ENCODE assay signal across 12 mouse cellular contexts in genomic region chr9:75760075-75760474, GRCm38 (mm10). TPM values are rescaled to one million over a fixed set of nuclear protein-coding genes. Genes with fewer than 3 reads are reported as not detected.
DNase-seq lines count a peak whose midpoint lies in the region; TF ChIP-seq lines count a peak whose summit lies in the region.
"Had no signal": no experiment of that assay in that cellular context is flagged by ENCODE, and none has a peak within 500 bp of the region (broad histone marks: within the 10 kb centered on the region; RNA-seq: fewer than 3 reads in every experiment).

No protein-coding gene starts in this region.

- DNase-seq in cerebellum, adult 2 months, result peak in 1 of 2 experiments; percentile 21
- no peak for DNase-seq in cerebellum, adult 8-10 months
- peak; percentile 9 for DNase-seq in kidney, adult 9 months
- DNase-seq in kidney, postnatal 25 days, result no peak
- DNase-seq in thymus, postnatal 0 days (ENCODE audit: low spot score), result peak; percentile 34
- DNase-seq in thymus, postnatal 25 days, result no peak
- DNase-seq in splenic B cell, adult 2 months (ENCODE audit: low read depth, low spot score), result peak; percentile 13
- DNase-seq in left cerebral cortex, postnatal 4 days, result no peak
- DNase-seq: thymus, adult 2 months had no signal

- intact Hi-C loops in left cerebral cortex, postnatal 4 days (cut with DNase I), result loop anchor here (2.0 to 5.0 kb wide), 2 partner anchors 363 to 477 kb away; no protein-coding TSS in a partner anchor

- WGBS in cerebellum, adult 2 months, result 14% methylated on average over 5 of the region's 5 CpGs

- no peak overlapping the region for H3K27ac ChIP-seq in cerebellum, adult 2 months (ENCODE audit: insufficient read depth, low read length)
- H3K27ac ChIP-seq: liver, embryonic 12.5 days had no signal

- H3K4me1 ChIP-seq in cerebellum, adult 2 months (ENCODE audit: control insufficient read depth, insufficient read depth, low read length), result no peaks in the 10 kb centered on the region
- H3K4me1 ChIP-seq: liver, embryonic 12.5 days had no signal

- no peaks in the 10 kb centered on the region for H3K36me3 ChIP-seq in splenic B cell, adult 2 months (ENCODE audit: control insufficient read depth, insufficient read depth, low read length, poor library complexity, severe bottlenecking)
- H3K36me3 ChIP-seq: liver, embryonic 12.5 days had no signal

- TF ChIP-seq CTCF in cerebellum, adult 2 months (IDR thresholded peaks at IDR 0.05; ENCODE audit: borderline replicate concordance, insufficient read depth, low read depth, low read length), result peak; percentile 16; the same call in 1 of the 2 replicates

- no peak overlapping the region for H3K4me3 ChIP-seq in cerebellum, adult 2 months (replicated peaks; ENCODE audit: insufficient read depth, low read depth, low read length)
- H3K4me3 ChIP-seq: liver, embryonic 12.5 days had no signal

- no peak for TF ChIP-seq POLR2A in cerebellum, adult 2 months (IDR thresholded peaks at IDR 0.05; ENCODE audit: borderline replicate concordance, insufficient read depth, low read length)

- H3K27me3 ChIP-seq in cerebellum, adult 2 months (ENCODE audit: control insufficient read depth, insufficient read depth, low read length), result no peaks in the 10 kb centered on the region; the same call in 1 of the 2 replicates
- H3K27me3 ChIP-seq in splenic B cell, adult 2 months (ENCODE audit: control insufficient read depth, insufficient read depth, low read length, poor library complexity, severe bottlenecking), result no peaks in the 10 kb centered on the region
- H3K27me3 ChIP-seq: liver, embryonic 12.5 days had no signal

RNA-seq across cellular contexts. Expression of gene Bmp5, which starts 15.1 kb away (rescaled TPM):
- polyA plus RNA-seq in cerebellum, adult 2 months (2012; rRNA removed), result 8.3 and 8.5 TPM in 2 replicates
- 0.39 and 0.43 TPM in 2 replicates for polyA plus RNA-seq in thymus, postnatal 0 days (2015; fragmentation: Nextera tagmentation; extraction: Ambion mirVana)
- 1 to 10 TPM; 2.1 to 2.5 TPM for total RNA-seq in left cerebral cortex, postnatal 4 days (2021)
- total RNA-seq: granulocyte monocyte progenitor cell, adult 5-6 weeks; neutrophil, adult 5-6 weeks had no signal

Comparison
In these comparisons a context has a peak if more than half of its experiments do, and no peak if none do; other contexts are left out.
1. DNase-seq: peak in kidney, adult 9 months (single experiment), thymus, postnatal 0 days (single experiment) and splenic B cell, adult 2 months (single experiment); none in cerebellum, adult 8-10 months (single experiment), kidney, postnatal 25 days (0 of 2), thymus, postnatal 25 days (single experiment) and left cerebral cortex, postnatal 4 days (single experiment).